Mouse (Mus musculus) adrenal gland, adult 2 months (tissue): ENCODE measurements around the gene Cdc42se1. TPM values are rescaled to one million over a fixed set of nuclear protein-coding genes. Genes with fewer than 3 reads are reported as not detected.

Experiments
- DNase-seq: peaks from one replicate; pipeline ENCODE4 v3.0.0; 2021
- polyA plus RNA-seq: library from polyadenylated mRNA; depleted of rRNA; stranded (reverse); fragments of >200 nt; gene quantifications from 2 replicates; pipeline ENCODE4 v1.2.3, GENCODE M21; 2012; rRNA removed
- total RNA-seq, 2 experiments: library from RNA; stranded (reverse); gene quantifications; 2 replicates each; pipeline ENCODE4 v1.2.3; 2021

Cdc42se1 gene
- total and polyA plus RNA-seq, 3 experiments = 53.0 to 102 (median 89.7) TPM

DNA sequence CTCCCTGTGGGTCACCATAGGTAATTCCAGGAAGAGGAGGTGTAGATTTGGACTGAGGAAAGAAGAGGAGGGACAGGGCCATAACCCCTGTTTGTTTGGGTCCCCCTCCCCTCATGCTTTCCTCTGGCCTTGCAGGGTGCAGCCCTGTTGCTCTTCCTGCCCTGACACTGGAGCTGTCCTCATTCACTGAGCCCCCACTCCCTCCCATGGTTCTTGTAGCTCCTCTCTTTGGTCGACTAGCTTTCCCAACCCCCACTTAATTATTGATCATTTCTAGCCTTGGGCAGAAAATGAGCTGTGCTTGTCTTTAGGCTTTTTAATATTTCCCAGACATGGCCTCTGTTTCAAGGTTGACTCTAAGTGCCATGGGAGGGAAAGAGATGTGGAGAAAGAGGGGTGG, 55.5 kb downstream of the Cdc42se1 start:
- DNase-seq = peak; percentile 54

DNA sequence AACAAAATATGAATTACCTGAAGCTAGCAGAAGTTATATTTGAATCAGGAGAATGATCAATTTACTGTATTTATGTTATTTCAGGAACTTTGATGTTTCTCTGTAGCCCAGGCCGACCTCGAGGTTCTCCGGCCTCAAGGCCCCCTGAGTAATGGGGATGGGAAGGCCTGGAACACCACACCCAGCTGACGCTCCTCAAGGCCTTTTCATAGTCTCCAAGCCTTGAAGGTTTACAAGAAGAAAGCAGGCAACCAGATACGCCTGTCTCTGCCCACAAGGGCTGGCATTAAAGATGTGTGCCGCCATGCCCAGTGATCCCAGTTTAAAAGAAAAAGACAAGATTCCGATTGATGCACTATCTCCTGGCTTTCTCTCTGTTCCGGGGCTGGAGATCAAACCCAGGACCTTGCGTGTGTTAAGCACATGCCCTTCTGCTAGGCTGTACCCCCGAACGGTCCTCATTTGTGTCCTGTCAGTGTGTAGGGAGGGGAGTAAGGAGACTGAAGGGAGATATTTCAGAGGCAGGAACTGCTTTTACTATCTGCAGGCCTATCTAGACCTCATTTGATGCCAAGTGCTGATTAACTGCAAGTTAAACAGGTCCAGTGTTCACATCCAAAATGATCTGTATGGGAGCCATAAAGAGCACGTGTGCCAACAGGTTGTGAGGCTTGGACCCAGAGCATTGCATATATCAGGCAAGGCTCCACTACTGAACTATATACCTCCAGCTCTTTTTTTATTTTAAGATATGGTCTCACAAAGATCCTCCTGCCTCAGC, 56.2 kb downstream of the Cdc42se1 start:
- peak; percentile 81 for DNase-seq

GRCm38 (mm10) chr3:95285390-95285789, 56.9 kb downstream of the Cdc42se1 start:
- DNase-seq = no peak

Other genes starting within 250 kb of the Cdc42se1 start
- gene Zfp687, start 213.3 kb upstream of the Cdc42se1 start, total RNA-seq = 10 to 100 TPM; 26.3 to 29.5 TPM
- gene Zfp687, start 213.3 kb upstream of the Cdc42se1 start, polyA plus RNA-seq = 27.9 and 32.0 TPM in 2 replicates
- 100 to 1,000 TPM; 312 to 335 TPM for gene Psmd4, start 186.1 kb upstream of the Cdc42se1 start, total RNA-seq
- gene Psmd4, start 186.1 kb upstream of the Cdc42se1 start, polyA plus RNA-seq = 105 and 114 TPM in 2 replicates
- gene Pip5k1a, start 121.8 kb upstream of the Cdc42se1 start, total RNA-seq = 10 to 100 TPM; 40.8 to 49.9 TPM
- 16.4 and 18.7 TPM in 2 replicates for gene Pip5k1a, start 121.8 kb upstream of the Cdc42se1 start, polyA plus RNA-seq
- gene Vps72, start 117.7 kb upstream of the Cdc42se1 start, total RNA-seq = 10 to 100 TPM; 52.4 to 64.0 TPM
- 82.4 and 83.0 TPM in 2 replicates for gene Vps72, start 117.7 kb upstream of the Cdc42se1 start, polyA plus RNA-seq
- under 1 TPM; 0.48 to 0.52 TPM for gene Tmod4, start 104.3 kb upstream of the Cdc42se1 start, total RNA-seq
- 0.17 and 0.30 TPM in 2 replicates for gene Tmod4, start 104.3 kb upstream of the Cdc42se1 start, polyA plus RNA-seq
- 10 to 100 TPM; 33.4 to 37.0 TPM for gene Scnm1, start 94.7 kb upstream of the Cdc42se1 start, total RNA-seq
- 17.6 and 18.6 TPM in 2 replicates for gene Scnm1, start 94.7 kb upstream of the Cdc42se1 start, polyA plus RNA-seq
- gene Lysmd1, start 94.6 kb upstream of the Cdc42se1 start, total RNA-seq = 1 to 10 TPM; 7.1 to 9.0 TPM
- gene Lysmd1, start 94.6 kb upstream of the Cdc42se1 start, polyA plus RNA-seq = 3.7 and 4.7 TPM in 2 replicates
- gene Tnfaip8l2, start 86.4 kb upstream of the Cdc42se1 start, total RNA-seq = 1 to 10 TPM; 2.0 to 2.2 TPM
- 3.7 and 4.9 TPM in 2 replicates for gene Tnfaip8l2, start 86.4 kb upstream of the Cdc42se1 start, polyA plus RNA-seq
- gene Sema6c, start 68.3 kb upstream of the Cdc42se1 start, total RNA-seq = 1 to 10 TPM; 2.6 to 3.8 TPM
- gene Sema6c, start 68.3 kb upstream of the Cdc42se1 start, polyA plus RNA-seq = 8.6 and 12.4 TPM in 2 replicates
- 10 to 100 TPM; 19.0 to 21.1 TPM for gene Gabpb2, start 10.8 kb upstream of the Cdc42se1 start, total RNA-seq
- gene Gabpb2, start 10.8 kb upstream of the Cdc42se1 start, polyA plus RNA-seq = 4.0 and 4.5 TPM in 2 replicates
- gene Mllt11, start 3.4 kb downstream of the Cdc42se1 start, total RNA-seq = 1 to 10 TPM; 8.0 to 8.7 TPM
- 7.2 and 9.2 TPM in 2 replicates for gene Mllt11, start 3.4 kb downstream of the Cdc42se1 start, polyA plus RNA-seq
- under 1 TPM in 1 of 2 experiments, not detected in 1; 0.21 TPM for gene Gm128, start 12.9 kb downstream of the Cdc42se1 start, total RNA-seq
- 0.20 and 0.22 TPM in 2 replicates for gene Gm128, start 12.9 kb downstream of the Cdc42se1 start, polyA plus RNA-seq
- not detected for gene Bnipl, start 22.5 kb downstream of the Cdc42se1 start, total RNA-seq
- gene Bnipl, start 22.5 kb downstream of the Cdc42se1 start, polyA plus RNA-seq = not detected in 2 replicates
- 100 to 1,000 TPM; 131 to 139 TPM for gene Mindy1, start 52.6 kb downstream of the Cdc42se1 start, total RNA-seq
- gene Mindy1, start 52.6 kb downstream of the Cdc42se1 start, polyA plus RNA-seq = 209 and 296 TPM in 2 replicates
- gene Prune1, start 53.3 kb downstream of the Cdc42se1 start, total RNA-seq = 10 to 100 TPM; 26.3 to 31.1 TPM
- gene Prune1, start 53.3 kb downstream of the Cdc42se1 start, polyA plus RNA-seq = 14.1 and 15.4 TPM in 2 replicates
- 1 to 10 TPM; 1.2 to 2.5 TPM for gene Anxa9, start 78.4 kb downstream of the Cdc42se1 start, total RNA-seq
- gene Anxa9, start 78.4 kb downstream of the Cdc42se1 start, polyA plus RNA-seq = 0.88 and 1.3 TPM in 2 replicates
- gene Cers2, start 86.1 kb downstream of the Cdc42se1 start, total RNA-seq = 100 to 1,000 TPM; 224 to 263 TPM
- 78.7 and 99.1 TPM in 2 replicates for gene Cers2, start 86.1 kb downstream of the Cdc42se1 start, polyA plus RNA-seq
- 10 to 100 TPM; 20.7 to 21.7 TPM for gene Setdb1, start 128.5 kb downstream of the Cdc42se1 start, total RNA-seq
- 6.9 and 7.6 TPM in 2 replicates for gene Setdb1, start 128.5 kb downstream of the Cdc42se1 start, polyA plus RNA-seq
- not detected for gene 4930558C23Rik, start 174.1 kb downstream of the Cdc42se1 start, total RNA-seq
- gene 4930558C23Rik, start 174.1 kb downstream of the Cdc42se1 start, polyA plus RNA-seq = not detected in 2 replicates
- gene Arnt, start 205.7 kb downstream of the Cdc42se1 start, total RNA-seq = 10 to 100 TPM; 52.6 to 63.4 TPM
- 49.3 and 53.9 TPM in 2 replicates for gene Arnt, start 205.7 kb downstream of the Cdc42se1 start, polyA plus RNA-seq